Mouse (Mus musculus) midbrain, embryonic 13.5 days (tissue): ENCODE measurements around the gene Pnrc2. TPM values are rescaled to one million over a fixed set of nuclear protein-coding genes. Genes with fewer than 3 reads are reported as not detected.

ENCODE experiments used
- ATAC-seq: fragments of 200-750 bp; cut with Nextera tagmentation; 2 replicates; pipeline ENCODE4 v1.8.0; 2017; ENCODE audit warnings: mild to moderate bottlenecking, moderate TSS enrichment, moderate library complexity
- H3K27ac ChIP-seq: fragments of 300-500 bp; sonication (generic); 2 replicates; pipeline ENCODE4 v1.5.1; 2015; ENCODE audit warnings: inconsistent platforms, mild to moderate bottlenecking, moderate library complexity
- H3K27me3 ChIP-seq: fragments of 300-500 bp; sonication (generic); 2 replicates; pipeline ENCODE4 v1.6.1; 2015; ENCODE audit warnings: mild to moderate bottlenecking, inconsistent platforms
- H3K36me3 ChIP-seq: fragments of 300-500 bp; sonication (generic); 2 replicates; pipeline ENCODE4 v1.6.1; 2015; ENCODE audit warnings: mild to moderate bottlenecking, inconsistent platforms
- H3K4me1 ChIP-seq: fragments of 300-500 bp; sonication (generic); replicated peaks from 2 replicates; pipeline ENCODE4 v1.6.1; 2015; ENCODE audit warnings: inconsistent platforms
- H3K4me2 ChIP-seq: fragments of 300-500 bp; sonication (generic); replicated peaks from 2 replicates; pipeline ENCODE4 v1.6.1; 2015; ENCODE audit warnings: moderate library complexity, mild to moderate bottlenecking, inconsistent platforms
- H3K4me3 ChIP-seq: fragments of 300-500 bp; sonication (generic); replicated peaks from 2 replicates; pipeline ENCODE4 v1.5.1; 2015; ENCODE audit warnings: mild to moderate bottlenecking, inconsistent platforms
- H3K9ac ChIP-seq: fragments of 300-500 bp; sonication (generic); replicated peaks from 2 replicates; pipeline ENCODE4 v1.6.1; 2015; ENCODE audit warnings: mild to moderate bottlenecking, inconsistent platforms
- H3K9me3 ChIP-seq: fragments of 300-500 bp; sonication (generic); 2 replicates; pipeline ENCODE4 v1.6.1; 2016; ENCODE audit warnings: mild to moderate bottlenecking, inconsistent platforms
- WGBS: fragments of 180-500 bp; shearing (Covaris S2); methylation state at CpG from one replicate; pipeline ENCODE4 v1.1.7; 2015; 5-methylcytosine and 5-hydroxymethylcytosine counted together
- polyA plus RNA-seq: library from polyadenylated mRNA; unstranded; fragments of >200 nt; fragmentation: Nextera tagmentation; extraction: Ambion mirVana; gene quantifications from 2 replicates; pipeline ENCODE4 v1.2.1, GENCODE M21; 2015

Pnrc2 gene
- polyA plus RNA-seq, 1 experiment from 2014 or later, result 144 TPM

DNA sequence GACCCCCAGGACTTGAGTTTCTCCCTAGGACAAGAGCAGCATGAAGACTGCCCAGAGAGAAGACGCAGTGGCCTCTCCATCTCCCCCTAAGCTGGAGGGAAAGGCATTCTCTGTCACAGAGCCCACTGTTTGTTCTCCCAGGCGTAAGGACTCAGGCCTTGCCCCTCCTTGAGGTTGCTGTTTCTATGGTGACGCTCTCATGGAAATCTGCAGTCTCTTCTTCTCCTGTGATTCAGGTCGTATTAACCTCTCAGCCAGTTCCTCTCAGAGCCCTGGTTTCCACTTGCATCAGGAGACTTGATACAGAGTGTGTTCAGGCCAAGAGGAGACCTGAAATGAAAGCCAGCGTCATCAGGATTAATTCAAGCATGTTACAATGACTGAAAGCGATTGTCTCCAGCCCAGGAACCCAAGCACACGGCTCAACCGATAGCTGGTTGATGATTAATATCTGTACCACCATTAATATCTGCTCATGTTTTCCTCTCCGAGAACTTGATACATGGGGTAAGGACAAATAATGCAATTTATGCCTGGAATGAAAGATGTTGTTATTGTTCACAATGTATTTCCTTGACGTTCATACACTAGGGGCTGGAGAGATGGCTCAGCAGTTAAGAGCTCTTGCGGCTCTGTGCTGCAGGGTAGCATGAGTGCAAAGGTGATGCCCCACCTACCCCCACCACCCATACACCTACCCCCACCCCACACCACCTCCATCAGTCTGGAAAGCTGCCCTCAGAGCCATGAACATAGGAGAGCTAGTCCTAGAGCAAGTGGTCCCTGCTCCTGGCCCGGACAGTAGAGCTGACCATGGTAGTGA, 40.1 kb downstream of the Pnrc2 start:
- Histone ChIP-seq H3K4me2 (peak overlapping the region; percentile 16), H3K9me3 (no peaks in the 10 kb centered on the region), H3K27ac (peak overlapping the region; percentile 86), H3K27me3 (no peaks in the 10 kb centered on the region), H3K4me1 (peaks cover 27% of the 10 kb centered on the region), H3K36me3 (no peaks in the 10 kb centered on the region), H3K4me3 (no peak overlapping the region), H3K9ac (0 out of 2 replicates have a peak overlapping the region, but pooled peaks have one; percentile 44)
- peak; percentile 82 for ATAC-seq
- whole genome bisulfite sequencing, result 38% methylated on average over 12 of the region's 12 CpGs

DNA sequence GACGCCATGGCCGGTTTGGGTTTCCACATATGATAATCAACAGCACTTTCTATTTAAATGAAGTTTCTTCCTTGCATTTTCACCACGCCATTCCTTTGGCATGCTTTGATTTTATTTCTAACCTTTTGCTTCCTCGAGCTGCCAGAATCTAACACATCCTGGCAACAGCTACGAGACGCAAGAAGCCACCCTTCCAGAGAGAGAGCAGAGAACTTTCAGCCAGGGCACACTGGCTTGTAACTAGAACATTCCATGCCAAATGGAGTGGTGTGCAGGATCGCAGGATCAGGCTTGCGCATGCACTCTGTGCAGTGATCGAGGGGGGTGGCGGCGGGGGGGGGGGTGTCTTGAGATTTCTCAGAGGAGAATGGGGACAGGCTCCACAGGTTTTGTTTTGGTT, 41.6 kb downstream of the Pnrc2 start:
- no peak overlapping the region for H3K4me2 ChIP-seq
- WGBS, result 77% methylated on average over 11 of the region's 11 CpGs
- no peak for ATAC-seq
- no peak overlapping the region for H3K27ac ChIP-seq
- H3K36me3 ChIP-seq, result no peaks in the 10 kb centered on the region
- no peaks in the 10 kb centered on the region for H3K27me3 ChIP-seq
- no peak overlapping the region for H3K4me3 ChIP-seq
- H3K4me1 ChIP-seq, result peaks cover 31% of the 10 kb centered on the region
- no peak overlapping the region for H3K9ac ChIP-seq
- no peaks in the 10 kb centered on the region for H3K9me3 ChIP-seq

DNA sequence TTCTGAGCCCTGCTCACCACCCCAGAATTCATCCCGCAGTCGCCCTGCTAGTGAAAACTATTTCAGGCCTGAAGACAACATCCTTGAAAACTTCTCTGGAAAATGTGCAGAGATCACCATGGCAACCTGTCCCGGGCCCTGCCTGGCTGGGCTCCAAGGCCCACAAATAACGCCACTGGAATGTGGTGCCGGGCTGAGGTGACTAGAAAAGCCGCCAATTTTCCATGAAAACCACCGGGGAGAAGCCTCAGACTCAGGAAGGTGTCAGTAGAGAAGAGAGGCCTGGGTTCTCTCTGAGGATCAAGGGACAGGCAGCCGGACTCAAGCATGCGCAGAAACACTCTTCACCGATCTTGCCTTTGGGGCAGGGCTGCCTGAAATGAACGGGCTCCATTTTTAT, 45.2 kb downstream of the Pnrc2 start:
- H3K27me3 ChIP-seq, result no peaks in the 10 kb centered on the region
- 0 out of 2 replicates have a peak overlapping the region, but pooled peaks have one; percentile 9 for H3K4me2 ChIP-seq
- no peak overlapping the region for H3K4me3 ChIP-seq
- H3K36me3 ChIP-seq, result no peaks in the 10 kb centered on the region
- H3K9me3 ChIP-seq, result no peaks in the 10 kb centered on the region
- H3K9ac ChIP-seq, result no peak overlapping the region
- peak overlapping the region; percentile 59 for H3K27ac ChIP-seq
- ATAC-seq, result peak; percentile 30; the same call in 1 of the 2 replicates
- 20% methylated on average over 11 of the region's 11 CpGs for WGBS
- H3K4me1 ChIP-seq, result peaks cover 22% of the 10 kb centered on the region

DNA sequence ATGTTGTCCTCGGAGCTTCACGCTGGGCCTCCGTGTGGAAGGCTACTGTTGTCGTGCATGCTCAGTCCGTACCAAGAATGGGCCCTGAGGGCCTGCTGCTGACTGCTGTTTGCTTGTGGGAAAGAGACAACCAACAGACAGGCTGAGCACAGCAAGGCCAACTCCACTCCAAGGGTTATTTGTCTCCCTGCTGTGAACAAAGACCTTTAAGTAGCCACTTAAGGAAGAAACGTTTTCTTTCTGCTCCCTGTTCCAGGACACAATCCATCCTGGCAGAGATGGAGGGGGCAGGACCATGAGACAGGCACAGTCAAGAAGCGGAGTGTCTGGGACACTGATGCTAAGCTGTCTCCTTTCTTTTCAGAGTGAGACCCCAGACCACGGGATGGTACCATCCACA, 49.4 kb downstream of the Pnrc2 start:
- Histone ChIP-seq H3K36me3 (no peaks in the 10 kb centered on the region), H3K4me2 (no peak overlapping the region), H3K4me3 (no peak overlapping the region), H3K27ac (no peak overlapping the region), H3K9me3 (no peaks in the 10 kb centered on the region), H3K9ac (no peak overlapping the region), H3K4me1 (peaks cover 10% of the 10 kb centered on the region), H3K27me3 (no peaks in the 10 kb centered on the region)
- ATAC-seq, result no peak
- WGBS, result 39% methylated on average over 8 of the region's 8 CpGs

DNA sequence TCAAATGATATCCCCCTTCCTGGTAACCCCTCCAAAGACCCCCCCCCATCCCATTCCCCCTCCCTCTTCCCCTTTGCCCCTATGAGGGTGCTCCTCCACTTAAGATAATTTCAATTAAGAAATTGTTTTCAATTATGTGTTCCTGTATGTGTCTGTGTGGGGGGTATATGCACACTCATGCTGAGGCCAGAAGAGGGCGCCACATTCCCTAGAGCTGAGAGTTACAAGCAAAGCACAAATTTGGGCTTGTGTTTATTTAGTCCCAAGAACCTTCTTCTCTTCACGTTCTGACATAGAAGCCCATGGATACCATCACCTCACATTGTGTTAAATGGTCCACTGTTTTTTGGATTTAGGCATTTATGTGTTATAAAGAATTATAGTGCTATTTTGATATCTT, 50.4 kb downstream of the Pnrc2 start:
- no peaks in the 10 kb centered on the region for H3K9me3 ChIP-seq
- no peaks in the 10 kb centered on the region for H3K27me3 ChIP-seq
- peaks cover under 1% of the 10 kb centered on the region for H3K4me1 ChIP-seq
- H3K36me3 ChIP-seq, result no peaks in the 10 kb centered on the region
- no peak overlapping the region for H3K27ac ChIP-seq
- H3K9ac ChIP-seq, result no peak overlapping the region
- 55% methylated on average over 2 of the region's 2 CpGs for WGBS
- no peak overlapping the region for H3K4me2 ChIP-seq
- no peak for ATAC-seq
- no peak overlapping the region for H3K4me3 ChIP-seq

DNA sequence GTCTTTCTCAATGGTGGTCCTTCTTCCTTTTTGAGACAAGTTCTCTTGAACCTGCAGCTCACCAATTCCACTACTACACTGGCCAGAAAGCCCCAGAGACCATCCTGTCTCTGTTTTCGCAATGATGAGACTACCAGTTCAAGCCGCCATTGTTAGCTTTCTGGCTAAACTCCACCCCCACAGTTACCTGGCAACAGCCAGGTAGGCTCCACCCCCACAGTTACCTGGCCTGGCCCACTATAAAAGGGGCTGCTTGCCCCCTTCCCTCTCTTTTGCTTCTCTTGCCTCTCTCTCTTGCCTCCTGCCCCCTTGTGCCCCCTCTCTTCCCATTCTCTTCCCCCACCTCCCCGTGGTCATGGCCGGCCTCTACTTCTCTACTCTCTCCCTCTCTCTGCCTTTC, 51.9 kb downstream of the Pnrc2 start:
- Histone ChIP-seq H3K4me2 (no peak overlapping the region), H3K36me3 (no peaks in the 10 kb centered on the region), H3K27ac (no peak overlapping the region), H3K9ac (no peak overlapping the region), H3K4me3 (no peak overlapping the region), H3K4me1 (no peaks in the 10 kb centered on the region), H3K9me3 (no peaks in the 10 kb centered on the region), H3K27me3 (no peaks in the 10 kb centered on the region)
- 89% methylated on average over 4 of the region's 4 CpGs for WGBS
- ATAC-seq, result no peak

Other genes with a start within 250 kb of the Pnrc2 start
- 0.10 and 0.16 TPM in 2 replicates for gene Ifnlr1, start 187.6 kb downstream of the Pnrc2 start, polyA plus RNA-seq
- not detected in 2 replicates for gene Il22ra1, start 145.7 kb downstream of the Pnrc2 start, polyA plus RNA-seq
- 0.13 and 0.15 TPM in 2 replicates for gene Myom3, start 114.1 kb downstream of the Pnrc2 start, polyA plus RNA-seq
- gene Srsf10, start 18.1 kb downstream of the Pnrc2 start, polyA plus RNA-seq, result 267 and 285 TPM in 2 replicates
- gene Cnr2, start 21.5 kb upstream of the Pnrc2 start, polyA plus RNA-seq, result 0.12 and 0.16 TPM in 2 replicates
- 49.5 and 52.9 TPM in 2 replicates for gene Fuca1, start 46.9 kb upstream of the Pnrc2 start, polyA plus RNA-seq
- 50.3 and 51.0 TPM in 2 replicates for gene Hmgcl, start 72.6 kb upstream of the Pnrc2 start, polyA plus RNA-seq
- gene Gale, start 89.9 kb upstream of the Pnrc2 start, polyA plus RNA-seq, result 39.0 and 40.1 TPM in 2 replicates
- 190 and 210 TPM in 2 replicates for gene Lypla2, start 98.8 kb upstream of the Pnrc2 start, polyA plus RNA-seq
- gene Pithd1, start 113.4 kb upstream of the Pnrc2 start, polyA plus RNA-seq, result 55.0 and 57.3 TPM in 2 replicates
- gene Eloa, start 147.9 kb upstream of the Pnrc2 start, polyA plus RNA-seq, result 27.8 and 30.1 TPM in 2 replicates
- gene Rpl11, start 179.6 kb upstream of the Pnrc2 start, polyA plus RNA-seq, result 333 and 348 TPM in 2 replicates